Mouse (Mus musculus) heart, embryonic 16.5 days (tissue): ENCODE results near the gene Irf2bp2. TPM values are rescaled to one million over a fixed set of nuclear protein-coding genes. Genes with fewer than 3 reads are reported as not detected.
"Not testable (repeated sequence)": the region's sequence is repeated elsewhere in the genome, so short reads cannot be mapped to it uniquely, and the experiment has no call there.

Source experiments
- ATAC-seq: fragments of 200-750 bp; cut with Nextera tagmentation; replicated peaks from 2 replicates; pipeline ENCODE4 v1.8.0; 2017; ENCODE audit warnings: moderate number of reproducible peaks; ENCODE audit not compliant: insufficient read depth, low FRiP score; ENCODE audit errors: extremely low read depth
- H3K27ac ChIP-seq: fragments of 300-500 bp; sonication (generic); 2 replicates; pipeline ENCODE4 v1.5.1; 2014; ENCODE audit warnings: mild to moderate bottlenecking, low read length, control low read depth, moderate library complexity
- H3K27me3 ChIP-seq: fragments of 300-500 bp; sonication (generic); 2 replicates; pipeline ENCODE4 v1.6.1; 2014; ENCODE audit warnings: low read length, mixed read lengths; ENCODE audit not compliant: control insufficient read depth, insufficient read depth
- H3K36me3 ChIP-seq: fragments of 300-500 bp; sonication (generic); 2 replicates; pipeline ENCODE4 v1.6.1; 2014; ENCODE audit not compliant: control insufficient read depth, insufficient read depth
- H3K4me1 ChIP-seq: fragments of 300-500 bp; sonication (generic); 2 replicates; pipeline ENCODE4 v1.6.1; 2014; ENCODE audit warnings: low read length, mixed read lengths; ENCODE audit not compliant: control insufficient read depth, insufficient read depth
- H3K4me2 ChIP-seq: fragments of 300-500 bp; sonication (generic); 2 replicates; pipeline ENCODE4 v1.6.1; 2014; ENCODE audit warnings: low read depth, mild to moderate bottlenecking, control low read depth, low read length
- H3K4me3 ChIP-seq: fragments of 300-500 bp; sonication (generic); 2 replicates; pipeline ENCODE4 v1.5.1; 2014; ENCODE audit warnings: mild to moderate bottlenecking, control low read depth, low read length
- H3K9ac ChIP-seq: fragments of 300-500 bp; sonication (generic); 2 replicates; pipeline ENCODE4 v1.6.1; 2014; ENCODE audit warnings: low read length, control low read depth
- H3K9me3 ChIP-seq: fragments of 300-500 bp; sonication (generic); replicated peaks from 2 replicates; pipeline ENCODE4 v1.6.1; 2016; ENCODE audit warnings: low read length; ENCODE audit not compliant: control insufficient read depth
- WGBS: fragments of 180-500 bp; shearing (Covaris S2); extraction: QIAGEN DNeasy Blood & Tissue Kit; methylation state at CpG from one replicate; pipeline ENCODE4 v1.1.7; 2014; 5-methylcytosine and 5-hydroxymethylcytosine counted together
- polyA plus RNA-seq: library from polyadenylated mRNA; unstranded; fragments of >200 nt; fragmentation: Nextera tagmentation; extraction: Ambion mirVana; gene quantifications from 2 replicates; pipeline ENCODE4 v1.2.1, GENCODE M21; 2015

Gene Irf2bp2
- polyA plus RNA-seq, 1 experiment from 2014 or later: 9.1 TPM

- H3K4me2 ChIP-seq: no peak overlapping the region
- no peak overlapping the region for H3K27ac ChIP-seq
- no peaks in the 10 kb centered on the region for H3K9me3 ChIP-seq
- H3K4me1 ChIP-seq: peaks cover 20% of the 10 kb centered on the region
- ATAC-seq: no peak
- 83% methylated on average over 3 of the region's 3 CpGs for WGBS
- H3K36me3 ChIP-seq: no peaks in the 10 kb centered on the region
- no peak overlapping the region for H3K4me3 ChIP-seq
- no peaks in the 10 kb centered on the region for H3K27me3 ChIP-seq
- no peak overlapping the region for H3K9ac ChIP-seq
Measured at GRCm38 (mm10) chr8:126612739-126613138, 19.0 kb upstream of the Irf2bp2 start.

GRCm38 (mm10) chr8:126610713-126611112 is 16.9 kb upstream of the Irf2bp2 start:
- WGBS: 20% methylated on average over 3 of the region's 3 CpGs
- ATAC-seq: no peak

GRCm38 (mm10) chr8:126609556-126610263 is 15.9 kb upstream of the Irf2bp2 start:
- WGBS: 80% methylated on average over 11 of the region's 11 CpGs
- no peaks in the 10 kb centered on the region for H3K27me3 ChIP-seq
- ATAC-seq: no peak

More at GRCm38 (mm10) chr8:126610713-126611112, 16.9 kb upstream of the Irf2bp2 start:
- H3K27me3 ChIP-seq: no peaks in the 10 kb centered on the region
- peaks cover 20% of the 10 kb centered on the region for H3K4me1 ChIP-seq
- H3K9me3 ChIP-seq: no peaks in the 10 kb centered on the region
- H3K9ac ChIP-seq: no peak overlapping the region
- H3K27ac ChIP-seq: no peak overlapping the region
- no peak overlapping the region for H3K4me2 ChIP-seq
- H3K36me3 ChIP-seq: no peaks in the 10 kb centered on the region
- no peak overlapping the region for H3K4me3 ChIP-seq

GRCm38 (mm10) chr8:126603241-126603947 is 9.6 kb upstream of the Irf2bp2 start:
- peak; percentile 37 for ATAC-seq

More at GRCm38 (mm10) chr8:126609556-126610263, 15.9 kb upstream of the Irf2bp2 start:
- Histone ChIP-seq H3K4me3 (no peak overlapping the region), H3K36me3 (no peaks in the 10 kb centered on the region), H3K27ac (no peak overlapping the region), H3K4me2 (no peak overlapping the region), H3K4me1 (peaks cover 10% of the 10 kb centered on the region), H3K9ac (no peak overlapping the region), H3K9me3 (no peaks in the 10 kb centered on the region)

GRCm38 (mm10) chr8:126602641-126603040 is 8.9 kb upstream of the Irf2bp2 start:
- Histone ChIP-seq H3K4me3 (no peak overlapping the region), H3K9ac (0 out of 2 replicates have a peak overlapping the region, but pooled peaks have one; percentile 4), H3K4me1 (peaks cover 37% of the 10 kb centered on the region), H3K9me3 (no peaks in the 10 kb centered on the region), H3K27ac (peak overlapping the region; percentile 80), H3K36me3 (no peaks in the 10 kb centered on the region), H3K27me3 (no peaks in the 10 kb centered on the region), H3K4me2 (no peak overlapping the region)
- ATAC-seq: no peak
- 64% methylated on average over 8 of the region's 8 CpGs for WGBS

More at GRCm38 (mm10) chr8:126603241-126603947, 9.6 kb upstream of the Irf2bp2 start:
- Histone ChIP-seq H3K4me2 (no peak overlapping the region; the same call in 1 of the 2 replicates), H3K4me1 (peaks cover 30% of the 10 kb centered on the region), H3K36me3 (no peaks in the 10 kb centered on the region), H3K4me3 (no peak overlapping the region), H3K27me3 (no peaks in the 10 kb centered on the region), H3K27ac (peak overlapping the region; percentile 80), H3K9me3 (no peaks in the 10 kb centered on the region), H3K9ac (peak overlapping the region; percentile 50)
- WGBS: 24% methylated on average over 8 of the region's 8 CpGs

- no peaks in the 10 kb centered on the region for H3K27me3 ChIP-seq
- ATAC-seq: no peak
- no peaks in the 10 kb centered on the region for H3K9me3 ChIP-seq
- no peak overlapping the region for H3K4me2 ChIP-seq
- WGBS: 48% methylated on average over 5 of the region's 5 CpGs
- no peak overlapping the region for H3K4me3 ChIP-seq
- H3K36me3 ChIP-seq: no peaks in the 10 kb centered on the region
- H3K4me1 ChIP-seq: peaks cover 50% of the 10 kb centered on the region
- H3K9ac ChIP-seq: no peak overlapping the region; the same call in 1 of the 2 replicates
- peak overlapping the region; percentile 57 for H3K27ac ChIP-seq
Measured at GRCm38 (mm10) chr8:126601325-126601724, 7.5 kb upstream of the Irf2bp2 start.

GRCm38 (mm10) chr8:126600816-126601243 is 7.0 kb upstream of the Irf2bp2 start:
- H3K36me3 ChIP-seq: no peaks in the 10 kb centered on the region
- no peak overlapping the region for H3K4me3 ChIP-seq
- H3K4me1 ChIP-seq: peaks cover 51% of the 10 kb centered on the region
- 6% methylated on average over 7 of the region's 7 CpGs for WGBS
- ATAC-seq: no peak
- H3K27me3 ChIP-seq: no peaks in the 10 kb centered on the region
- no peak overlapping the region for H3K4me2 ChIP-seq
- H3K9ac ChIP-seq: peak overlapping the region; percentile 53
- H3K27ac ChIP-seq: peak overlapping the region; percentile 57
- no peaks in the 10 kb centered on the region for H3K9me3 ChIP-seq

- H3K4me3 ChIP-seq, H3K36me3 ChIP-seq, H3K27me3 ChIP-seq, ATAC-seq, H3K4me2 ChIP-seq, H3K9me3 ChIP-seq: not testable (repeated sequence)
- Histone ChIP-seq H3K4me1 (peaks cover 52% of the 10 kb centered on the region), H3K27ac (peak overlapping the region; percentile 57), H3K9ac (peak overlapping the region; percentile 53)
- 77% methylated on average over 6 of the region's 6 CpGs for WGBS
Measured at GRCm38 (mm10) chr8:126600388-126600787, 6.6 kb upstream of the Irf2bp2 start.

GRCm38 (mm10) chr8:126599297-126599696 is 5.5 kb upstream of the Irf2bp2 start:
- ATAC-seq: no peak
- Histone ChIP-seq H3K9ac (no peak overlapping the region), H3K4me2 (no peak overlapping the region), H3K9me3 (no peaks in the 10 kb centered on the region), H3K4me3 (no peak overlapping the region), H3K27ac (no peak overlapping the region), H3K4me1 (peaks cover 56% of the 10 kb centered on the region), H3K36me3 (no peaks in the 10 kb centered on the region), H3K27me3 (no peaks in the 10 kb centered on the region)
- WGBS: 81% methylated on average over 4 of the region's 4 CpGs
